Mouse (Mus musculus) kidney, postnatal 10 days (tissue): Measurements from ENCODE around the gene Cep57.

Source experiments
- DNase-seq: peaks from one replicate; pipeline ENCODE4 v3.0.0; 2021; ENCODE audit warnings: mixed read lengths

Gene Cep57

GRCm38 (mm10) chr9:13826832-13827405, at the start of gene Cep57:
TSS of gene Cep57 (minus strand) at chr9:13827107.
- peak; percentile 95 for DNase-seq

DNA sequence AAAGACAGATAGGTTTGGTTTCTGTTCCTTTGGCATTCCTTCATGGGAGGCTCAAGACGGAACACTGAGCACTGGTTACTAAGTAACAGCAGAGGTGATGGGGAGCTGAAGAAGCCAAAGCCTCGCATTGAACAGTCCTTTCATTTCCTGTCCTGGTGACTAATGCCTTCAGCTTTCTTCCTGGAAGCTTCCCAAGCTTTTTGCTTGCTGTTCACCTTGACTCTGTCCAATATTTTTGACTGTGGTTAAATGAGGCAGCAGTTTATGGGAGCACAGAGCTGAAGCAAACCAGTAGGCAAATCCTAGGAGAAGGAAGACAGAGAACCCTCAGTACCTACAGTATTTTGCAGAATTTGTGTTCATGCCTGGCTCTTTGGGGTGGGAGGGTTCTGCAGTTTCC, 48.4 kb upstream of the Cep57 start:
- DNase-seq = no peak

- no peak for DNase-seq
These were observed 47.5 kb upstream of the Cep57 start for GRCm38 (mm10) chr9:13874359-13874758.

- DNase-seq = no peak
These were observed 44.7 kb upstream of the Cep57 start for GRCm38 (mm10) chr9:13871631-13872030.

- DNase-seq = no peak
These were observed 40.7 kb upstream of the Cep57 start for GRCm38 (mm10) chr9:13867646-13868045.

DNA sequence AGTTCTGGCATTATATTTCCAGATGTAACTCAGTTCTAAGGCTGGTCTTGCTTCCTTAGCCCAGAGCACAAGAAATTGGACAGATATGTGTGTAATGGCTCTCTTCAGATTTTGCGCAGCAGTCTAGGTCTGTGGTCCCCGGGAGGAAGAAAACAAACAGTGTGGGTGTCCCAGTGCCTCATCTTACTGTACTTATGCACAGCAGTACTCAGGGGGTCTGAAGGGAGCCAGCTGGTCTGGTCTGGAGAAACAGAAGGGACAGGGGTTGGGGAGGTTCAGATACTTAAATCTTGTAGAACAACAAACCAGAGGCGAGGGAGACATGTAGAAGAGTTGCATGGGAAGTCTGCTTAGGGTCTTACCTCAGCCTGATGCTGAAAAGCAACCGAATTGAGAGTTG, 29.9 kb upstream of the Cep57 start:
- DNase-seq = peak; percentile 23

DNA sequence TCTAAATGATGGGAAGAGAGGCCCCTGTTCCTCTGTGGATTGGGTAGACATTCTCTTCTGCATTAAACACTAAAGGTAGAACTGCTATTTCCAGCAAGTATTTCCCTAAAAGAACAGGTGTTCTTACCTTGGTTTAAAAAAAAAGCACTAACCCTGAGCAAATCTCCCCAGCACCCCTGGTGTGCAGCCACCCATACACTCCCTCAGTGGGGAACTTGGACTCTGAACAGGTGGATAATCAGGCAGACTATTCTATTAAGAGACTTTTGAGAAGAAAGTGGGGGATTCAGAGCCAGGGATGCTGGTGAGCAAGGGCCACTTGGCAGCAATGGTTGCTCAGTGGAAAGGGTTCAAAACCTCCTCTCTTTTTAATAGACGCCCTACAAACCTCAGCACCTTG, 29.3 kb upstream of the Cep57 start:
- DNase-seq = no peak

DNA sequence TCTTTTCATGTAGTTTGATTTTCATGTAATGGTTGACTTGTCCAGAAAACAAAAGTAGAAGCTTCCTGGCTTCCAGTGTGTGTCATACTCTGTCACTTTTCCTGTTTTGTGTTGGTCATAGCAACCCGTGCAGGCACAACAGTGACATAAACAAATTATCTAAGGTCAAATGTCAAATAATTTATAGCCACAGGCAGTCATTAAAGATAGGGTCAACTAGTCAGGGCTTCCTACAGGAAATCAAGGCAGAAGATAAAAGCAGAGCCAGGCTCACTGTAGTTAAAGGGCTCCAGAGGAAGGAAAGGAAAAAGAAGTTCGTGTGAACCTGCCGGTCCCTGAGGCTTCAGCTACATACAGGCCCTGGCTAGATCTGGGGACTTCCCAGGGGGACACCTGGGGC, 27.0 kb upstream of the Cep57 start:
- DNase-seq = no peak

GRCm38 (mm10) chr9:13848481-13849480, 21.9 kb upstream of the Cep57 start:
- DNase-seq = peak; percentile 52

DNA sequence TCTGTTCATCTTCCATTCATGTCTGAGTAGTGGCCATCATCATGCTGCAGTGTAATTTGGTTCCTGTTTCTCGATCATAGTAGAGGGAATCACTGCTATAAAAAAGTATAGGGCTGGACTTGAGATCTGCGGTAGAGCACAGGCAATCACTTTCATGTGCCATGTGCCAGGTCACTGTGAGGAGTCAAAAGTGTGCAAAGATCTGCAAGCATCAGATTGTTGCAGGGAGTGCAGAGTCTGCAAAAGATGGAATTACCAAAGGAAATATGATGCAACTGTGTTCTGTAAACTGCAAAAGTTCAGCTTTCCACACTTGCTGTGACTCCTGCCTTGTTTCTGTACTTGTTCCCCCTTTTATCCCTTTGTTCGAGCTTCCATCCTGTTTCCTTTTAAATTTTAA, 20.7 kb upstream of the Cep57 start:
- DNase-seq = no peak

DNA sequence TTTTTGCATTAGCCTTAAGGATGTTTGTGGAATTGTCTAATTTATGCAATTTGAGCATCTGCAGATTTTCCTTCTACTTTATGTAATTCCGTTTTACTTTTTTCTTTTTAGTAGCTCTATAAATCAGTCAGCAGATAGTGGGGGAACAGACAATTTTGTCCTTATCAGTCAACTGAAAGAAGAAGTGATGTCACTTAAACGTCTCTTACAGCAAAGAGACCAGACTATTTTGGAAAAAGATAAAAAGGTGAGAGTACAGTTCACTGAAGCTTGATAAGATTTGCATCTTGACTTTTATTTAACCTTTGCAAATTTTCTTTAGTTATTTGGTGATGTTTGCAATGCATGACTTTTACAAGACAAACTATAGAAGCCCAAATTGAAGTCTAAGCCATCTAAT, 9.8 kb upstream of the Cep57 start:
- no peak for DNase-seq

- DNase-seq = no peak
These were observed 8.3 kb upstream of the Cep57 start for GRCm38 (mm10) chr9:13835256-13835655.

- DNase-seq = no peak
These were observed 1.2 kb upstream of the Cep57 start for GRCm38 (mm10) chr9:13828087-13828441.

DNA sequence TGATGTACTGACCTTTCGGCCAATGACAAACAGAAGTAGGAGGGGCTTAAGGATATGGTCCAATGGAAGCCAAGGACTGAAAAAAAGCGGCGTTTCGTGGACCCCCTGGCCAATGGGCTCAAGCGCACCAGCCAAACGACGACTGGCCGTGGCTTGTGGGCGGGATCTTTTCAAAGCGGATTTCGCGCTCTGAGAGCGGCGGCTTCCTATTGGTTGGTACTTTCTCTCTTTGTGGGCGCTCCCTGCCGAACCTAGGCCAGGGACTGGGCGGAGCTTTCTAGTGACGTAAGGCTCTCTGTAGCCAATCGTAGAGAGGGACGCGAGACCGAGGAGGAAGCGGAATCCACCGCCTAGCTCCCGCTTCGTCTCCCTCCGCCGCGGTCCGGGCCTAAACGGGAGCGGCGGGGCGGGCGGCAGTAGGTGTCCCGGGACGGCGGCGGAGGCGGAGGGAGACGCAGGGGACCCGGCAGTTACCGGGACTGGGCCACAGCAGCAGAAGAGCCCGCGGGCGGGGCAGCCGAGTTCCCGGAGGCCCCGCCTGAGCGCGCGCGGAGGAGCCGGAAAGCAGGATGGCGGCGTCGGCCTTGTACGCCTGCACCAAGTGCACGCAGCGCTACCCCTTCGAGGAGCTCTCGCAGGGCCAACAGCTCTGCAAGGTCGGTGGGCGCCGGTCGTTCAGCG, 639 bp upstream of the Cep57 start, which contains the start of gene Fam76b:
Gene Fam76b (plus strand): TSS at position 311 of the 681 bp plus-strand sequence.
- peak; percentile 99 for DNase-seq

DNA sequence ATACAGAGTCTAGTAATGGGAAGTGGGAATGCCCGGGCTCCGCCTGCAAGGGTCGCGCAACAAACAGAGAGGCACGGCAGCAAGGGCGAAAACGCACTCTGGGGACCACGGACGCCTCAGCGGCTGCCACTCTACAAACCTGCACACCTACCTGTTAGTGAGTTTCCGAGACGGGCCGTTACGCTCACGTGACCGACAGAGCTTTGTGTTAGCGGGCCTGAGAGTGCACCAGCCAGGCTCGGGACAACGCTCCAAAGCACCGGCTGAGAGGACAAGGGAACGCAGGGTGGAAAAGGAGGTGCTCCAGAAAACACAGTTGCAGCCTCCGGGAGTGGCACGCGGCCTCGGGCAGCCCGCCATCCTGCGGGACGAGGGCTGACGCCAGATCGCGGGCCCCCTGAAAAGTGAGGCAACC, 509 bp downstream of the Cep57 start:
- peak; percentile 80 for DNase-seq

GRCm38 (mm10) chr9:13825896-13826295, 1.0 kb downstream of the Cep57 start:
- no peak for DNase-seq

DNA sequence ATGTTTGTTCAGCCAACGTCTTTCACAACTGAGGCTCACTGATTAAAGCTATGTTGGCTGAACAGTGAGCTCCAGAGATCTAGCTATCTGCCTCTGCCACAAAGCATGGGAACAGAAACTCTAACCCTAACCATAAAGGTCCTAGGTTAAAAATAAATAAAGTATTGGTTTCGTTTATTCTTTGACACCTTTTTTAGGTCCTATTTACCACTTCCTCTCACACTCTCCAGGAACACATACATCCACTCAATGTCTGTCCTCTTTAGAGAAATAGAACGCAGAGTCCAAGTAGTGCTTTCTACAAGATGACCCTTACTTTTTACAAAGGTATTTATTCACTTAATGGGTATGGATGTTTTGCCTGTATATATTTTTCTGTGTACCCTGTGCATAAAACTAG, 6.1 kb downstream of the Cep57 start:
- DNase-seq = no peak

DNA sequence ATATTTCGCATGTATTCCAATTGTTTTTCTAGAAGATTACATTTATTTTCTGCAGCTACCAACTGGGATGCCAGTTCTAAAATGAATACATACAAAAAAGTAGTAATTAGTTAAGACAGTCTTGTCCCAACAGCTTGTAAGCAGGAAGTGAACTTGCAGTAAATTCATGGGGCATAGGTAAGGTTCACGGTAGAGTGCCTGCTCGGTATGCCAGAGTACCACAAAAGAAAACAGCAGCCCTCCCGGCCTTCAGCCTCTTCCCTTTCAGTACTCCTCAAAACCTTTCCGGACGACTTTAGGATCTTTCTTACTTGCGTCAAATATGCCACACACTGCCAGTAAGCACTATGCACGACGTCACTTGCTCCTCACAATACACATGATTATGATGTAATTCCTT, 8.5 kb downstream of the Cep57 start:
- DNase-seq = peak; percentile 30

GRCm38 (mm10) chr9:13809937-13810336, 17.0 kb downstream of the Cep57 start:
- DNase-seq = no peak

- no peak for DNase-seq
These were observed 19.2 kb downstream of the Cep57 start for GRCm38 (mm10) chr9:13807657-13808056.

GRCm38 (mm10) chr9:13806854-13807253, 20.1 kb downstream of the Cep57 start:
- no peak for DNase-seq

DNA sequence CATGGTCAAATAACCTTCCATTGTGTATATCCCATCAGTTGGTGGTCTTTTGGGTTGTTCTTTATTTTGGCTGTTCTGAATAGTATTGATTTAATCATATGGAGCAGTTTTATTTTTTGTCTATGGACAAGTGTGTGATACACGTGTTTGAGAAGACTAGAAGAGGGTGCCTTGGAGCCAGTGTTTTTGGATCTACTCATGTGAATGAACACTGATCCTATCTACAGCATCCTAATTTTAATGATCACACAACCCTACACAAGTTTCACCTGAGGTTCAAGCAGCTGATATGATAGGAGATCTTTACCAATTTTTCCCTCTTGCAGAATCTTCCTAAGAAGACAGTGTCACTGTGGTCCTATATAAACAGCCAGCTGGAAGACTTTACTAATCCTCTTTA, 22.4 kb downstream of the Cep57 start:
- DNase-seq = no peak

DNA sequence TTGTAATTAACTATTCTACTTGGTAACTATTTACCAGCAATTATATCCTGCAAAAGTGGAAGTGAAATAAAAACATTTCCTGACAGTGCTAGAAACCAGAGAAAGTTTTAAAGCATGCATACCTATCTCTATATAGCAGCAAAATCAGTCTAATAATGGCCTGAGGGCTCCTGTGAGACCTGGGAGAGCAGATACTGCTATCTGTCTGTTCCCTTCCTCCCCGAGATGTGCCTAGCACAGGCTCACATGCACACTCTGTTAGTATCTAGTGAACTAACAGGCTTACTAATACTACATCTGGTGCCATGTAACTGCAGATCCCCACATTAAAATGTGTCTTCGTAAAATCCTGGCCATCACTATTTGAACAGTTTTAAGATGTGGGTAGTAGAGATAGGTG, 32.2 kb downstream of the Cep57 start:
- DNase-seq = no peak

- no peak for DNase-seq
These were observed 32.6 kb downstream of the Cep57 start for GRCm38 (mm10) chr9:13794302-13794701.
